Mouse (Mus musculus): ENCODE results near the gene Hmgcr. TPM values are rescaled to one million over a fixed set of nuclear protein-coding genes. Genes with fewer than 3 reads are reported as not detected.

Gene Hmgcr
- 73.7 and 74.0 TPM in 2 replicates for polyA plus RNA-seq (2015; fragmentation: Nextera tagmentation; extraction: Ambion mirVana)

- WGBS, result 0% methylated on average over 65 of the region's 70 CpGs
- Histone ChIP-seq H3K4me2 (peak within 1 kb of the TSS; percentile 60), H3K4me3 (replicated peaks) (peak within 1 kb of the TSS; percentile 78), H3K27ac (peak within 1 kb of the TSS; percentile 88), H3K4me1 (peaks cover 8% of the 10 kb centered on the region; the same call in 1 of the 2 replicates), H3K36me3 (peaks cover 5% of the 10 kb centered on the region), H3K9me3 (no peaks in the 10 kb centered on the region), H3K27me3 (replicated peaks) (no peaks in the 10 kb centered on the region), H3K9ac (peak within 1 kb of the TSS; percentile 76)
- ATAC-seq (ENCODE audit: insufficient read depth, low FRiP score, low read depth), result peak; percentile 100
These were observed at the start of gene Hmgcr for GRCm38 (mm10) chr13:96670406-96671077. Gene Hmgcr (minus strand): TSS chr13:96670936.

- WGBS, result 80% methylated on average over 2 of the region's 2 CpGs
- Histone ChIP-seq H3K36me3 (no peaks in the 10 kb centered on the region), H3K4me3 (replicated peaks) (no peak overlapping the region), H3K4me2 (no peak overlapping the region), H3K9me3 (no peaks in the 10 kb centered on the region), H3K27ac (no peak overlapping the region), H3K27me3 (replicated peaks) (no peaks in the 10 kb centered on the region), H3K9ac (no peak overlapping the region), H3K4me1 (no peaks in the 10 kb centered on the region)
- peak; percentile 14; the same call in 1 of the 2 replicates for ATAC-seq (ENCODE audit: insufficient read depth, low FRiP score, low read depth)
These were observed 49.3 kb upstream of the Hmgcr start for GRCm38 (mm10) chr13:96720003-96720402.

GRCm38 (mm10) chr13:96717821-96718220 is 47.1 kb upstream of the Hmgcr start:
- H3K4me2 ChIP-seq, result no peak overlapping the region
- no peak for ATAC-seq (ENCODE audit: insufficient read depth, low FRiP score, low read depth)
- WGBS, result 47% methylated on average over 1 of the region's 1 CpGs
- H3K9ac ChIP-seq, result no peak overlapping the region
- H3K4me3 ChIP-seq (replicated peaks), result no peak overlapping the region
- no peaks in the 10 kb centered on the region for H3K4me1 ChIP-seq
- no peaks in the 10 kb centered on the region for H3K36me3 ChIP-seq
- no peaks in the 10 kb centered on the region for H3K9me3 ChIP-seq
- H3K27me3 ChIP-seq (replicated peaks), result no peaks in the 10 kb centered on the region
- no peak overlapping the region for H3K27ac ChIP-seq

GRCm38 (mm10) chr13:96716311-96716710 is 45.6 kb upstream of the Hmgcr start:
- H3K4me2 ChIP-seq, result no peak overlapping the region
- no peak for ATAC-seq (ENCODE audit: insufficient read depth, low FRiP score, low read depth)
- no peak overlapping the region for H3K27ac ChIP-seq
- no peaks in the 10 kb centered on the region for H3K4me1 ChIP-seq
- H3K27me3 ChIP-seq (replicated peaks), result no peaks in the 10 kb centered on the region
- no peaks in the 10 kb centered on the region for H3K9me3 ChIP-seq
- no peak overlapping the region for H3K9ac ChIP-seq
- no peak overlapping the region for H3K4me3 ChIP-seq (replicated peaks)
- 82% methylated on average over 2 of the region's 2 CpGs for WGBS
- no peaks in the 10 kb centered on the region for H3K36me3 ChIP-seq

GRCm38 (mm10) chr13:96709269-96710233 is 38.8 kb upstream of the Hmgcr start:
- no peaks in the 10 kb centered on the region for H3K36me3 ChIP-seq
- WGBS, result 67% methylated on average over 8 of the region's 8 CpGs

GRCm38 (mm10) chr13:96702567-96703278 is 32.0 kb upstream of the Hmgcr start:
- H3K9me3 ChIP-seq, result no peaks in the 10 kb centered on the region
- H3K4me3 ChIP-seq (replicated peaks), result no peak overlapping the region
- no peak overlapping the region for H3K4me2 ChIP-seq
- no peaks in the 10 kb centered on the region for H3K36me3 ChIP-seq
- H3K27me3 ChIP-seq (replicated peaks), result no peaks in the 10 kb centered on the region
- H3K4me1 ChIP-seq, result no peaks in the 10 kb centered on the region
- 70% methylated on average over 9 of the region's 9 CpGs for WGBS
- no peak for ATAC-seq (ENCODE audit: insufficient read depth, low FRiP score, low read depth)
- H3K9ac ChIP-seq, result no peak overlapping the region
- no peak overlapping the region for H3K27ac ChIP-seq

More at GRCm38 (mm10) chr13:96709269-96710233, 38.8 kb upstream of the Hmgcr start:
- no peak overlapping the region for H3K4me3 ChIP-seq (replicated peaks)
- H3K27me3 ChIP-seq (replicated peaks), result no peaks in the 10 kb centered on the region
- no peak overlapping the region for H3K27ac ChIP-seq
- no peak for ATAC-seq (ENCODE audit: insufficient read depth, low FRiP score, low read depth)
- no peak overlapping the region for H3K9ac ChIP-seq
- H3K4me2 ChIP-seq, result no peak overlapping the region
- H3K4me1 ChIP-seq, result no peaks in the 10 kb centered on the region
- H3K9me3 ChIP-seq, result no peaks in the 10 kb centered on the region

- Histone ChIP-seq H3K9me3 (no peaks in the 10 kb centered on the region), H3K4me2 (no peak overlapping the region), H3K9ac (no peak overlapping the region), H3K4me3 (replicated peaks) (no peak overlapping the region), H3K27me3 (replicated peaks) (no peaks in the 10 kb centered on the region), H3K4me1 (no peaks in the 10 kb centered on the region), H3K36me3 (no peaks in the 10 kb centered on the region), H3K27ac (no peak overlapping the region)
- 59% methylated on average over 8 of the region's 8 CpGs for whole genome bisulfite sequencing
- ATAC-seq (ENCODE audit: insufficient read depth, low FRiP score, low read depth), result peak; percentile 93; the same call in 1 of the 2 replicates
These were observed 27.3 kb upstream of the Hmgcr start for GRCm38 (mm10) chr13:96697805-96698586.

GRCm38 (mm10) chr13:96695428-96695827 is 24.7 kb upstream of the Hmgcr start:
- 87% methylated on average over 2 of the region's 2 CpGs for WGBS
- ATAC-seq (ENCODE audit: insufficient read depth, low FRiP score, low read depth), result no peak
- Histone ChIP-seq H3K36me3 (no peaks in the 10 kb centered on the region), H3K4me3 (replicated peaks) (no peak overlapping the region), H3K9me3 (no peaks in the 10 kb centered on the region), H3K4me1 (no peaks in the 10 kb centered on the region), H3K4me2 (no peak overlapping the region), H3K27me3 (replicated peaks) (no peaks in the 10 kb centered on the region), H3K9ac (no peak overlapping the region), H3K27ac (no peak overlapping the region)

GRCm38 (mm10) chr13:96689901-96690300 is 19.2 kb upstream of the Hmgcr start:
- H3K4me3 ChIP-seq (replicated peaks), result no peak overlapping the region
- 91% methylated on average over 5 of the region's 5 CpGs for WGBS
- H3K27ac ChIP-seq, result no peak overlapping the region
- H3K27me3 ChIP-seq (replicated peaks), result no peaks in the 10 kb centered on the region
- H3K9ac ChIP-seq, result no peak overlapping the region
- ATAC-seq (ENCODE audit: insufficient read depth, low FRiP score, low read depth), result no peak
- H3K9me3 ChIP-seq, result no peaks in the 10 kb centered on the region
- H3K4me2 ChIP-seq, result no peak overlapping the region
- no peaks in the 10 kb centered on the region for H3K36me3 ChIP-seq
- no peaks in the 10 kb centered on the region for H3K4me1 ChIP-seq

GRCm38 (mm10) chr13:96687261-96687660 is 16.5 kb upstream of the Hmgcr start:
- no peaks in the 10 kb centered on the region for H3K4me1 ChIP-seq
- 74% methylated on average over 9 of the region's 9 CpGs for WGBS
- no peak overlapping the region for H3K9ac ChIP-seq
- no peaks in the 10 kb centered on the region for H3K27me3 ChIP-seq (replicated peaks)
- no peaks in the 10 kb centered on the region for H3K9me3 ChIP-seq
- no peak overlapping the region for H3K4me3 ChIP-seq (replicated peaks)
- H3K27ac ChIP-seq, result no peak overlapping the region
- H3K4me2 ChIP-seq, result no peak overlapping the region
- H3K36me3 ChIP-seq, result no peaks in the 10 kb centered on the region
- ATAC-seq (ENCODE audit: insufficient read depth, low FRiP score, low read depth), result no peak

GRCm38 (mm10) chr13:96684779-96685178 is 14.0 kb upstream of the Hmgcr start:
- no peak for ATAC-seq (ENCODE audit: insufficient read depth, low FRiP score, low read depth)
- Histone ChIP-seq H3K9me3 (no peaks in the 10 kb centered on the region), H3K4me2 (no peak overlapping the region), H3K4me1 (no peaks in the 10 kb centered on the region), H3K9ac (no peak overlapping the region), H3K36me3 (no peaks in the 10 kb centered on the region), H3K4me3 (replicated peaks) (no peak overlapping the region), H3K27me3 (replicated peaks) (no peaks in the 10 kb centered on the region), H3K27ac (no peak overlapping the region)
- WGBS, result 73% methylated on average over 5 of the region's 5 CpGs

Data from stomach, embryonic 15.5 days (tissue).